Mouse (Mus musculus) T-helper 17 cell (primary cell): Measurements from ENCODE around the gene Npepps.
"Not testable (repeated sequence)": the region's sequence is repeated elsewhere in the genome, so short reads cannot be mapped to it uniquely, and the experiment has no call there.

Experiments used
- in situ Hi-C, 2 experiments: fragments of 300-600 bp; cut with MboI, MseI; formaldehyde crosslinking; loops; 1 replicate in 1 of 2; 2 replicates in 1 of 2; pipeline ENCODE4 v1.15.1; 2025; ENCODE audit warnings: high pct_unique_total_duplicates in 2 of 2

Npepps gene

DNA sequence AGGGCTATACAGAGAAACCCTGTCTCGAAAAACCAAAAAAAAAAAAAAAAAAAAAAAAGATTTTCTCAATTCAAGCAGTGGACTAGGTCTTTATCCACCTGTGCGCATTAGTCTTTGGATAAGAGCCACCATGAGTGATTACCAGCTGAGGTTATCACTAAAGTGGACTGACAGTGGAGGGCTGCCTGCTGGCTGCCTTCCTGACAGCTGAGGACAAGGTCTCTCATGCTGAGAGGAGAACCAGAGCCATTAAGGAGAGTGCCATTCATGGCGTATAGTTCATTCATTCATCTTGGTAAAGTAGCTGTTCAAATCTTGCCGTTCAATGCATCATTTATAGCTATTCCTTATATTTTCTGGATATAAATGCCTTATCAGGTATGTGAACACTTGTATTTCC lies 16.1 kb upstream of the Npepps start:
- in situ Hi-C loops, result no loop called here

DNA sequence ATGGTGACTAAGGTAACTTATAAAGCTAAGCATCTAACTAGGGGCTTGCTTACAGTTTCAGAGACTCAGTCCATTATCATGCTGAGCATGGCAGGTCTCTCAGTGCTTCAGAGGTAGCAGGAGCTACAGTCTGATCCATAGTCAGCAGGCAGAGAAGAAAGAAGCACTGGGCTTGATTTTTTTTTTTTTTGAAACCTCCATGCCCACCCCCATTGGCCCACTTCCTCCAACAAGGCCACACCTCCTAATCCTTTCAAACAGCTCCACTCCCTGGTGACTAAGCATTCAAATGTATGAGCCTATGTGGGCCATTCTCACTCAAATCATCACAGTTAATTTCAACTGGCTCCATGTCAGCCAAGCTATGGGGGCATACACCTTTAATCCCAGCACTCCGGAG lies 12.3 kb upstream of the Npepps start:
- in situ Hi-C loops, result no loop called here

DNA sequence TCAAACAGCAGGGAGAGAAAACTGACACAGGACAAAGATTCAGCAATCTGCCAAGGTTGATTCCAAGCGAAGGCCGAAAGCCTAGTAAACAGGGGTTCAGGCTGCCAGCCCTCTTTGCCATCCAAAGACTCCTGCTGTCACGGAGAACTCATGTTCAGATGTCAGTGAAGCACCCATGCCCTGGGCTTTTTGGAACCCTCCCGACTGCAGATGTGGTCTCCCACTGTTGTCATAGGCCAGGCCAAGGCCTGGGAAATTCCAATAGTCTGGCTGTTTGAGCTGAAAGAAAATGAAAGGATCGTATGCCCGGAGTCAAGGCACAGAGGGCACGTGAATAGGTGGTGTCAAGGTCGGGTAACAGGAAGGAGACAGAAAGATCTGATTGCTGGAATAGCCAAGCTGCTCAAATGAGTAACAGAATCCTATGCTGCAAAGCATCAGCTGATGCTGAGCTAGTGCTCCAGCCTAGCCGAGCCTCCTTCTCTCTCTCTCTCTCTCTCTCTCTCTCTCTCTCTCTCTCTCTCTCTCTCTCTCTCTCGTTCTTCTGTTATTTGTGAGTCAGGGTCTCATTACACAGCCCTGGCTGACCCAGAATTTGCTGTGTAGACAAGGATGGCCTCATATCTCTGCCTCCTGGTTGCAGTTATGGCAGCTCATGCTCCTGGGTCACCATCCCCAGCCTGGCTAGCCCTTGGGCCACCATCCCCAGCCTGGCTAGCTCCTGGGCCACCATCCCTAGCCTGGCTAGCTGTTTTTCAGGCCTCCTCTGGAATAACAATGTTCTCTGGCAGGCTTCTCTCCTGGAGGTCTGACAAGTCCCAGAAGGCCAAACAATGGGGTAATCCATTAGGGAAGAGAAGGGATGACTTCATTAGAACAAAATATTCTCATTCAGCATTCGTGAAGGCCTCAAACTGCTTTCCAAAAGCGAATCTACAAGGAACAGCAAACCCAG lies 9.1 kb upstream of the Npepps start:
- in situ Hi-C loops, result no loop called here

DNA sequence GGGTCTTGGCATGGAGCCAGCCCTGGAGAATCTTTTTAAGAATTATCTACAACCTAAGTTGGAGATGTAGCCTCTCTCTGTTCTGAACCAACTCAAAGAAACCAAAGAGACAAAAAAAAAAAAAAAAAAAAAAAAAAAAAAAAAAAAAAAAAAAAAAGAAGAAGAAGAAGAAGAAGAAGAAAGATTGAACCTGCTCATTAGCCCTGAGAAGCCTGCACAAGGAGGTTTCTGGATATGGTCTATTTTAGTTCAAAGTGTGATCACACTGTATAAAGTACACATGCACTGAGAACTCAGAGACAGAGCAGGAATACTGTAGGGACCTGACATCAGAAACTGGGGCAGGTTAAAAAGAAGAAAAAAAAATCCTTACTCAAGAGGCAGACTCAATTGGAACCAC lies 7.2 kb upstream of the Npepps start:
- in situ Hi-C loops, result no loop called here

DNA sequence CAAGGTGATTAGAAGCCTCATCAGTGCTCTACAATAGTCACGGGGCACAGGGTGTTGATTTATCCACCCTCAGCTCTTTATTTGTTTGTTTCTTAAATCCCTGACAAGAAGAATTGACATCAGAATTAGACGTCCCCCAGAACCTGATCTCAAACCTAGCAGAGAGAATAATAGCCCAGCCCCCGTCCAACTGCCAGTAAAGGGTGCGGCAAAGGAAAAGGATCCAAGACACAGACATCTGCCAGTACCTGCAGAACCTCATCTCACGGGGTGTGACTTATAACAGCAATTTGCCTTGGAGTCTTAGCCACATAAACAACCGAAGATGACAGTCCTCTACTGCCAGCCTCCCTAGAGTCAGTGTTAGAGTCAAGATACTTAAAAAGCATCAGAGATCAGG lies 6.5 kb upstream of the Npepps start:
- in situ Hi-C loops, result no loop called here

DNA sequence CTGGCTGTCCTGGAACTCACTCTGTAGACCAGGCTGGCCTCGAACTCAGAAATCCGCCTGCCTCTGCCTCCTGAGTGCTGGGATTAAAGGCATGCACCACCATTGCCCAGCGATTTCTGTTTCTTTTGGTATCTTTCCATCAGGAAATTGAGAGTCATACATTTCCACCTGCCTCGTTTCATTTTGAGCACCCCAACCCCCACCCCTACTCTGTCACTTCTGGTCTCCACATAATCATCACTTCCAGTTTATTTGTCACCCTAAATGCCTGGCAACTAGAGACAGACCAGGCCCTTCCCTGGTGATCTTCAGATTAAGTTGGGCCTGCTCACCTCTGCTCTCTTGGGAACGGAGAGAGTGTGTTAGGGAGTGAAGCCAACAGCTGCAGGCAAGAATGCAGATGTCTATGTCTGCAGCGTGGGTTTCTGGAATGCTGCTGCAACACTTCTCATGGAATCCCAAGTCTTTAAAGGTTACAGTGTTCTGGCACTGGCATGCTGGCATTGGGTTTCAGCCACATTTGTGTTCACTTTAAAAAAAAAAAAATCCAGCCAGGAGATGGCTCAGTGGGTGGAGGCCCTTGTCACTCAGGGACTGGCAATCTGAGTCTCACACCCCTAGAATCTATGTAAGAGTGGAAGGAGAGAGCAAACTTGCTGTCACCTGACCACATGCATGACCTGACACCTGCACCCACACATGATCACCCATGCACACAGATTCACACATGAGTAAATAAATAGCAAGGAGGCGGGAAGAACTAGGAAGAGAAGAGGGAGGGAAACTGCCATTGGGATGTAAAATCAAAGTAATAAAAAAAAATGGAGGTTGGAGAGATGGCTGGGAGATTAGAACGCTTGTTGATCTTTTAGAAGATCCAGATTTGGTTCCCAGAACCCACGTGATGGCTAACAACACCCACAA lies 5.7 kb upstream of the Npepps start:
- in situ Hi-C loops, result no loop called here

DNA sequence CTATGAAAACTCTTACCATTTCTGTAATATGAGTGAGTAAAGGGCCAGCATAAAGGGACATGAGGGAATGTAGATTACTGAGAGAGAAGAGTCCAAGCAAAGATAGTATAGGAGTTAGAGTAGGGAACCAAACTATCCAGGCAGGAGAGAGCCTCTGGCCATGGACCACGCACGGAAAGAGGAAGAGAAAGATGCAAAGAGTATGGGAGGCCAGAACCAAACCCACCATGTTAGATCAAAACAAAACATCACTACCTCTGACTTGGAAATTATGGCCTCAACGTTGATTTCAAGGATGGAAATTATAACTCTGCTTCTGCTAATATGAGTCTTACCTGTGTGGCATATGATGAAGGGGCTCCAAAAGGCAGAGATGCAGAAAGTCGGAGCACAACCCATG lies 4.4 kb upstream of the Npepps start:
- in situ Hi-C loops, result no loop called here

DNA sequence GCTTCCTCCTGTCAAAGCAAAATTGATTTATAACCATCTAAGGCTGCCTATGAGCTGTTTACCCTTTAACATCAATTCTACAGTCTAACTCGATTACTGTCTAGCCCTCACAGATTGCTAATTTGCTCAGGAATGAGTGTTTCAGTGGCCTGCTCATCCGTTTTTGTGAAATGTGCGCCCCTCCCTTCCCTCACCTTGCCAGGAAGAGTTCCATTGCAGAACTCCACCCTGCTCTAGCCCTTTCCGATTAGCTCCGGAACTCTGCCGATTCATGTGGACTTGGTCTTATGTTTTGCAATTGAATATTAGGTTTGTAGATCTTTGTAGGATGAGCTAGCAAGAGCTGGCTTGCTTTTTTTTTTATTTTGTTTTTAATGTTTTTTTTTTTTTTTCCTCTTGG lies 1.7 kb upstream of the Npepps start:
- in situ Hi-C loops, result no loop called here

DNA sequence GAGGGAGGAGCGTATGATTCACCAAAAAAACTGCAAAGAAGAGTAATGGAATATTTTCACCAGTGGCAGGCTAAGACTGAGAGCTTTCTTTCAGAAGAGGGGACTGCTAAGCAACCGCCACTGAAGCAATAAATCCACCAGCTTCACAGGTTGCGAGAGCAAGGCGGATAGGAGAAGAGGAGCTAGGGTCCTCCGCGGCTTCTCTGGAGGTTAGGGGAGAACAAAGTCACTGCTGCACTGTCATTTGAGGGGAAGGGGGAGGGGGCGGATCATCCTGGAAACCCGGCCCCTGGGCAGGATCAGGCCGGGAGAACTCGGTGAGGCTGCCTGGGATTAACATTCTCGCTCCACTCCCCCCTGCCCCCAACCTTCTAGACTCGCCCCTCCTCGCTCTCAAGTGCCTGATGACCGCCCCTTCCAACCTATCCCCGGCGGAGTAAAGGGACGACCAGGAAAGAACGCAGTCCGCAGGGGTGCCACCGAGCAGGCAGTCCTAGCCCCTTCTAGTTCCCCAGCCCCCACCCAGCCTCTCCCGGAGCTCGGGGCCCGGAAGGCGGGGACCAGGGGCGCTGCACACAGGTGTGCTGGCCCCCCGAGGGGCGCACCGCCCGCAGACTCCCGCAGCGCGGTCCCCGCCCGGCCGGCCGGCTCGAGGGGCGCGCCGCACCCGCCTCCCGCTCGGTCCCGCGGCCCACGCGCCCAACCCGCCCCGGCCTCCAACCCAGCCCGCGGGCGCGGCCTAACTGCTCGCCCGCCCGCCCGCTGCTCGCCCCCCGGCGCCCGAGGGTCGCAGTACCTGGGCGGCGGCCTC lies 828 bp downstream of the Npepps start:
- in situ Hi-C loops, result loop anchor here (5.0 kb wide), 2 partner anchors 33 to 38 kb away; partner anchors contain the start of gene Mrpl45 (in 1 of the 2)

DNA sequence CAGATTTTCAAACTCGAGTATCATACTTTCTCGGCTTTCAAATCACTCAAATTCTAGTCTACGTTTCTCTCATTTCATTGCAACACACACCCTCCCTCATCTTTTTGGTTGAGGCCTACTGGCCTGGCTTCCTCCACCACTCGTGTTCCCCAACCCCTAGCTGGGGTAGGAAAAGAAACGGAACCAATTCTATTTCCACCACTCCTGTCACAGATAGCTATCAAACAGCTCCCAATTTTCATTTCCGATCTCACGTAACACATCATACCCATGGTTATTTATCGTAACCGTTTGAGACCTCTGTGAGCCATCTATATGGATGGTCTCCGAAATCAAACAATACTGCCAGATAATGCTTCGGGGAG lies 1.4 kb downstream of the Npepps start:
- in situ Hi-C loops, result loop anchor here (5.0 kb wide), 2 partner anchors 33 to 38 kb away; partner anchors contain the start of gene Mrpl45 (in 1 of the 2)

DNA sequence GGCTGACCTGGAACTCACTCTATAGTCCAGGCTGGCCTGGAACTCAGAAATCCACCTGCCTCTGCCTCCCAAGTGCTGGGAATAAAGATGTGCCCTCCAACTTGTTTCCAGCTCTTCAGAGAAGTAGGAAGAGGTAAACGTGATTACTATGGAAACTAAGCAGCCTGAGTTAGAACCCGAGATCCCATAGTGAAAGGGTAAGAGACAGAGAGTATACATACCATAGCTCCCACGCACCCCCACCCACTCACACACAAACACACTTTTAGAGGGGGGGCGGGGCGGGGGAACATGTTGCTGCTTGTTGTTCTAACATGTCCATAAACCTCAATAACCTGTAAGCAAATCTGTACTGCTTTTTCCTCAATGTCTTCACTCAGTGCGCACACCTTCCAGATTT lies 2.0 kb downstream of the Npepps start:
- in situ Hi-C loops, result loop anchor here (5.0 kb wide), 2 partner anchors 34 to 39 kb away; partner anchors contain the start of gene Mrpl45 (in 1 of the 2)

DNA sequence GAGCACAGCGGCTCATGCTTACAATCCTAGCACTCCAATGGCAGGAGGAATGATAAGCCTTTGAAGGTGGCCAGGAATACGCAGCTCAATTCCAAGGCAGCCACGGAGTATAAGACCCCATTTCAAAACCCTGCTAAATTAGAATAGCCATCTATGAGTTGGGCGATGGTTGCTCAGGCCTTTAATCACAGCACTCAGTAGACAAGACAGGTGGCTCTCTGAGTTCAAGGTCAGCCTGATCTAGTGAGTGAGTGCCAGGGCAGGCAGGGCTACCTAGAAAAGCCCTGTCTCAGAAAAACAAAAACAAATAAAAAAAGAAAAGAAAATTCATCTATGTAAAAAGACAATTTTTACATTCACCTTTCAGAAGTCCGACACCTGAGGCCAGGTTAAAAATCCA lies 3.3 kb downstream of the Npepps start:
- in situ Hi-C loops, result loop anchor here (5.0 kb wide), 2 partner anchors 35 to 40 kb away; partner anchors contain the start of gene Mrpl45 (in 1 of the 2)

DNA sequence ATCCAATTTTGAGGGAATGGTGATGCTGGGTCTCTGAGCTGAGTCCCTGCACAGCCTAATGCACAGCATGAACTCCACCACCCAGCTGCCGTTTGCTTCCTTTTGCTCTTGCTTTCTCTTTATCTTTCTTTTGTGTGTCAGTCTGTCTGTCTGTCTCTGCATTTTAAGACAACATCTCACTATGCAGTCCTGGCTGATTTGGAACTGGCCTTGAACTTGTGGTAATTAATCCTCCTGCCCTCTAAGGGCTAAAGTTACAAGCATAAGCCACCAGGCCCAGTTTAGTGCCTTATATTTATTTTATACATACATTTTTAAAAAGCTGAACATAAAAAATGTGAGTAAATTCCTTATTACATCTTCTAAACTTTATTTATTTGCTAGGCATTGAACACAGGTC lies 4.4 kb downstream of the Npepps start:
- in situ Hi-C loops, result loop anchor here (5.0 kb wide), 2 partner anchors 36 to 41 kb away; partner anchors contain the start of gene Mrpl45 (in 1 of the 2)

DNA sequence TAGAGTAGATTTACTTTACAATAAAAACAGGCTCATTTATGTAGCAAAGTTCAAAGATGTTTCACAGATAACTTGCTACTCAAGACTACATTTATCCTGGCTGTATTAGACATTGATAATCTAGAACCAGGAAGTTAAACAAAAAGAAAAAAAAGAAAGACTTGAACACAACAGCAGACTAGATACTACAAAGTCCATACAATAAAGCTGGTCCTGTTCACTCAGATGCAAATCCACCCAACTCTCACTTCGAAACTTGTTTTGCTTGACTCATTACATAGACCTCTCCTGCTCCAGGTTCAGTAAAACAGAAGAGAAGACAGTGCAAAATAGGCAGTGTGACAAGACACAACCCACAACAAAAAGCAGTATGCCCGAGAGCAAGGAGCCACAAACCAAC lies 5.1 kb downstream of the Npepps start:
- in situ Hi-C loops, result loop anchor here (5.0 kb wide), 2 partner anchors 37 to 42 kb away; partner anchors contain the start of gene Mrpl45 (in 1 of the 2)

DNA sequence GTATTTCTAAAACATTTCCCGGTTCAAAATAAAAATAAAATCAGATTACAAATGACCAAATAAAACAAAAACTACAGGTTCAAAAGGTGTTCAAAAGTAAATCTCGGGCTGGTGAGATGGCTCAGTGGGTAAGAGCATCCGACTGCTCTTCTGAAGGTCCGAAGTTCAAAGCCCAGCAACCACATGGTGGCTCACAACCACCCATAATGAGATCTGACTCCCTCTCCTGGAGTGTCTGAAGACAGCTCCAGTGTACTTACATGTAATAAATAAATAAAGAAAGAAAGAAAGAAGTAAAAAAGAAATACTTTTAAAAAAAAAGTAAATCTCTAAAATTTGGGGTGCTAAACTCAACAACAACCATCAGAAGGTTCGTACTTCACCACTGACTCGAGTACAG lies 5.5 kb downstream of the Npepps start:
- in situ Hi-C loops, result loop anchor here (5.0 kb wide), 2 partner anchors 37 to 42 kb away; partner anchors contain the start of gene Mrpl45 (in 1 of the 2)

DNA sequence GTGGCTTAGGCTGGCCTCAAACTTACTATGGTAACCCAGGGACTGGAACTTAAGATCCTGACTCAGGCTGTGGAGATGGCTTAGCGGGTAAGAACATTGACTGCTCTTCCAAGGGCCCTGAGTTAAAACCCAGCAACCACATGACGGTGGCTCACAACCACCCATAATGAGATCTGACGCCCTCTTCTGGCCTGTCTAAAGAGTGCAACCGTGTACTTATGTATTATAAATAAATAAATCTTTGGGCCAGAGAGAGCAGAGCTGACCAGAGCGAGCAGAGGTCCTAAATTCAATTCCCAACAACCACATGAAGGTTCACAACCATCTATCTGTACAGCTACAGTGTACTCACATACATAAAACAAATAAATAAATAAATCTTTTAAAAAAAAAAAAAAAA lies 6.8 kb downstream of the Npepps start:
- in situ Hi-C loops, result no loop called here

DNA sequence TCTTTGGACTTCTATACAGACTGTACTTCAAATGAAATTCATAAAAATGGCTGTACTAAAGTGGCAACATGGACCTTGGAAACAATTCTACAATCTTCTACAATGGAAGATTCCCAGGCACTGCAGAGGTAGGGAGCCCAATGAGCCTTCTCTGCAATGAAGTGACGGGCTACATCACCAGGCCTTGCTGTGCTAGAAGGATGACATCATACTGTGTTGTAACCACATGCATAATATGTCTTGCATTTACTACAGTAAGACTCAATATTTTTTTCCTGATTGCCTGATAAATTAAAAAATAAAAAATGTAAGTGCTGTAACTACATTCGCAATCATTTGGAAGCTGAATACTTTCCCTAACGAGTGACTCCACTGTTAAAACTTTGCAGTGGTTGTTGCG lies 7.6 kb downstream of the Npepps start:
- in situ Hi-C loops, result no loop called here

DNA sequence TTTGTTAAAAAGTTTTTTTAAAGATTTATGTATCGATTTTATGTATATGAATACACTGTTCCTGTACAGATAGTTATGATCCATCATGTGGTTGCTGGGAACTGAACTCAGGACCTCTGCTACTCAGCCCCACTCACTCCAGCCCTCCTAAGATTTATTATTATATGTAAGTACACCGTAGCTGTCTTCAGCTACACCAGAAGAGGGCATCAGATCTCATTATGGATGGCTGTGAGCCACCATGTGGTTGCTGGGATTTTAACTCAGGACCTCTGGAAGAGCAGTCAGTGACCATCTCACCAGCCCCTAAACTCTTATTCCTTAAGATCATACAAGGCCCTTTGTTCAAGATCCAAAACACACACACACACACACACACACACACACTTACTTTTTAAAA lies 10.4 kb downstream of the Npepps start:
- in situ Hi-C loops, result not testable (repeated sequence)

DNA sequence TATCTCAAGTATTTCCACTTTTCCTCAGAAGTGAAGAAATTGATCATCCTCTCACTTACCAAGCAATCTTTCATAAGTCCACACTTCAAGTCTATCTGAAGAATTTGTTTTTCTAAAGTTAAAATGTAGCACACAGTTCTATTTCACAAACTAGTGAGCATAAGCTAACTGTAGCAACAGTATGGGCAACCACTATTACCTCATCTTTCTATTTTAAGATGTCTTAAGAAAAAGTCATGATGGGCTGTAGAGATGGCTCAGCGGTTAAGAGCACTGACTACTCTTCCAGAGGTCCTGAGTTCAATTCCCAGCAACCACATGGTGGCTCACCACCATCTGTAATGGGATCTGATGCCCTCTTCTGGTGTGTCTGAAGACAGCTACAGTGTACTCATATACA lies 13.9 kb downstream of the Npepps start:
- in situ Hi-C loops, result loop anchor here in 1 of 2 experiments (10.0 kb wide), 1 partner anchor 1288 kb away; the partner anchor contains the start of gene Zpbp2

DNA sequence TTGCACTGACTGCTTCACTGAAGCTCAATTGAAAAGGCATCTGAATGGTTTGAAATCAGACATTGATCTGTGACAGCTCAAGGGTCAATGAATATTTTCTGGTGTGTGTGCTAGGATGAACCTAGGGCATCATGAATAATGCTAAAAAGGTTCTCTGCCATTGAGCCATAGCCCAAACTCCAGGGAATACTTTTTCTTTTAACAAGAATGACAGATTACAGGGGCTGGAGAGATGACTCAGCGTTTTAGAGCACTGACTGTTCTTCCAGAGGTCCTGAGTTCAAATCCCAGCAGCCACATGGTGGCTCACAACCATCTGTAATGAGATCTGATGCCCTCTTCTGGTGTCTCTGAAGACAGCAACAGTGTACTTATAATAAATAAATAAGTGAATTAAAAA lies 30.8 kb downstream of the Npepps start:
- in situ Hi-C loops, result not testable (repeated sequence)
